Mouse (Mus musculus) megakaryocyte, embryonic 14.5 days (primary cell): ENCODE measurements around the gene Ostn. TPM values are rescaled to one million over a fixed set of nuclear protein-coding genes. Genes with fewer than 3 reads are reported as not detected.

ENCODE experiments used
- H3K27me3 ChIP-seq: replicated peaks from 2 replicates; pipeline ENCODE3; 2012; ENCODE audit warnings: inconsistent platforms
- H3K36me3 ChIP-seq: replicated peaks from 2 replicates; pipeline ENCODE3; 2012; ENCODE audit warnings: low read length, inconsistent platforms, mixed read lengths
- H3K4me1 ChIP-seq: 2 replicates; pipeline ENCODE4 v1.6.1; 2012; ENCODE audit warnings: inconsistent platforms
- H3K4me3 ChIP-seq: replicated peaks from 2 replicates; pipeline ENCODE3; 2012; ENCODE audit warnings: moderate library complexity, mild to moderate bottlenecking, inconsistent platforms
- H3K9me3 ChIP-seq: 2 replicates; pipeline ENCODE4 v1.6.1; 2012; ENCODE audit warnings: inconsistent platforms
- FLI1 ChIP-seq: IDR thresholded peaks from 2 replicates; pipeline ENCODE4 v1.6.1; 2012; ENCODE audit warnings: low read length, inconsistent platforms, mixed read lengths
- GATA1 ChIP-seq: IDR thresholded peaks from 3 replicates; pipeline ENCODE4 v1.6.1; 2012; ENCODE audit warnings: mixed read lengths, low read length, inconsistent platforms, borderline replicate concordance
- polyA plus RNA-seq: library from polyadenylated mRNA; stranded (reverse); fragments of >175 nt; gene quantifications from 2 replicates; pipeline ENCODE4 v1.2.3, GENCODE M21; 2012; ENCODE audit warnings: low replicate concordance; ENCODE audit not compliant: insufficient read depth

Gene Ostn
- polyA plus RNA-seq, 1 experiment: not detected

- no peaks in the 10 kb centered on the region for H3K9me3 ChIP-seq
- peaks cover 37% of the 10 kb centered on the region for H3K4me1 ChIP-seq
- no peaks in the 10 kb centered on the region for H3K27me3 ChIP-seq
- H3K4me3 ChIP-seq: no peak overlapping the region
- H3K36me3 ChIP-seq: peaks cover 6% of the 10 kb centered on the region
- no peak for TF ChIP-seq GATA1
- TF ChIP-seq FLI1: no peak
Measured at GRCm38 (mm10) chr16:27399026-27399718, 91.9 kb downstream of the Ostn start.

DNA sequence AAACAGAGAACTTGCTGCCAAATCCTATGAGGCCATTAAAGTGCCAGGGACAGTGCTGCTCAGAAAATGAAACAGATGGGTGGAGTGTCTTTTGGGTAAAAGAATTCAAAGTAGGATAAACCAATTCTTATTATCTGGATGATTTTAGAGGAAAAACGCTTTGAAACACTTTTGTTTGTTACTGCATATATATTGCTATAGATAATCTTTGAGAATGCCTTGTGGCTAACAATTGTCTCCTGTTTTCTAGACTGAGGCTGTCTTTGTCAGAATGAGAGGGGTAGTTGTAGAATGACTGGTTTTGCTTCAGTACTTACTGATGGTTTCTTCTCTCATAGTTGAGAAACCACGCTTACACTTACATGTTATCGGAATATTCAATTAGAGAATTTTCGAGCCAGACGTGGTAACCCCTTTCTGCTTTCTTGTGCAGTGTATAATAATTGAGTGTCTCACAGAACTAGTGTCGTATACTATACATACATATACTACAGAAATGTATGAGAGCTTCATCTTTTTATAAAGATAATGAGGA is 92.5 kb downstream of the Ostn start:
- TF ChIP-seq FLI1 (no peak), GATA1 (no peak)
- Histone ChIP-seq H3K27me3 (no peaks in the 10 kb centered on the region), H3K4me1 (peaks cover 37% of the 10 kb centered on the region), H3K36me3 (peaks cover 6% of the 10 kb centered on the region), H3K4me3 (no peak overlapping the region), H3K9me3 (no peaks in the 10 kb centered on the region)

Other genes starting within 250 kb of the Ostn start
- gene Uts2b, start 62.8 kb downstream of the Ostn start, polyA plus RNA-seq: not detected in 2 replicates
- 0.23 and 7.2 TPM in 2 replicates for gene Ccdc50, start 81.4 kb downstream of the Ostn start, polyA plus RNA-seq